Mouse (Mus musculus) kidney, postnatal 0 days (tissue): Measurements from ENCODE around the gene 4930583I09Rik. TPM values are rescaled to one million over a fixed set of nuclear protein-coding genes. Genes with fewer than 3 reads are reported as not detected.

Experiments used
- ATAC-seq: fragments of 200-750 bp; cut with Nextera tagmentation; replicated peaks from 2 replicates; pipeline ENCODE4 v1.8.0; 2017; ENCODE audit warnings: low read depth, moderate number of reproducible peaks, moderate TSS enrichment, moderate library complexity; ENCODE audit not compliant: low FRiP score
- DNase-seq: peaks from one replicate; pipeline ENCODE4 v3.0.0-alpha.2; 2016; ENCODE audit warnings: low spot score
- H3K27ac ChIP-seq: fragments of 300-500 bp; sonication (generic); 2 replicates; pipeline ENCODE4 v1.5.1; 2014; ENCODE audit warnings: mild to moderate bottlenecking
- H3K27me3 ChIP-seq: fragments of 300-500 bp; sonication (generic); 2 replicates; pipeline ENCODE4 v1.6.1; 2014; ENCODE audit warnings: low read length, mixed read lengths; ENCODE audit not compliant: insufficient read depth
- H3K36me3 ChIP-seq: fragments of 300-500 bp; sonication (generic); 2 replicates; pipeline ENCODE4 v1.6.1; 2014; ENCODE audit warnings: low read length, mixed read lengths; ENCODE audit not compliant: insufficient read depth
- H3K4me1 ChIP-seq: fragments of 300-500 bp; sonication (generic); replicated peaks from 2 replicates; pipeline ENCODE4 v1.6.1; 2014; ENCODE audit warnings: antibody characterized with exemption, low read length, mixed read lengths; ENCODE audit not compliant: insufficient read depth
- H3K4me2 ChIP-seq: fragments of 300-500 bp; sonication (generic); 2 replicates; pipeline ENCODE4 v1.6.1; 2014; ENCODE audit warnings: mild to moderate bottlenecking, low read length, moderate library complexity, mixed read lengths
- H3K4me3 ChIP-seq: fragments of 300-500 bp; sonication (generic); replicated peaks from 2 replicates; pipeline ENCODE4 v1.5.1; 2014; ENCODE audit warnings: low read depth, low read length
- H3K9ac ChIP-seq: fragments of 300-500 bp; sonication (generic); 2 replicates; pipeline ENCODE4 v1.6.1; 2014; ENCODE audit warnings: low read depth, low read length
- H3K9me3 ChIP-seq: fragments of 300-500 bp; sonication (generic); replicated peaks from 2 replicates; pipeline ENCODE4 v1.6.1; 2016; ENCODE audit warnings: low read length, inconsistent platforms, mixed read lengths
- CTCF ChIP-seq: IDR thresholded peaks from 2 replicates; pipeline ENCODE4 v1.5.1; 2016; ENCODE audit warnings: antibody characterized with exemption, low read depth, mild to moderate bottlenecking, moderate library complexity
- WGBS: fragments of 180-500 bp; shearing (Covaris S2); extraction: QIAGEN DNeasy Blood & Tissue Kit; methylation state at CpG from one replicate; pipeline ENCODE4 v1.1.7; 2014; 5-methylcytosine and 5-hydroxymethylcytosine counted together
- polyA plus RNA-seq: library from polyadenylated mRNA; unstranded; fragments of >200 nt; fragmentation: Nextera tagmentation; extraction: Ambion mirVana; gene quantifications from 2 replicates; pipeline ENCODE4 v1.2.1, GENCODE M21; 2015

Gene 4930583I09Rik
- polyA plus RNA-seq, 1 experiment from 2014 or later: not detected

- no peaks in the 10 kb centered on the region for H3K9me3 ChIP-seq
- ATAC-seq: no peak
Observed at GRCm38 (mm10) chr17:64804375-64805124, 31.3 kb downstream of the 4930583I09Rik start.

DNA sequence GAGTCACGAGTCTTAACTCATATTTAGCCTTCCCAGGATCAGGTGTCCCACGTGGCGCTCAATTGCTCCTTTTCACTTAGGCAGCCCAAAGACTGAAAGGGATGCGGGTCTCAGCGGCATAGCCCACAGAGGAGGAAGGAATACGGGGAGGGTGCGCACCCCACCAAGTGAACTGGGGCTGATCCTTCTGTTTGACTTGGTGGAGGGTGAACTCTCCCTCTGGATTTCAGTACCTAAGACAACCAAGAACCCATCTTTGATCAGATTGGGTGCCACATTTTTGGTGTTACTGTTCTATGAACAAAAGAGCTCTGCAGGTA lies 33.0 kb downstream of the 4930583I09Rik start:
- H3K9ac ChIP-seq: no peak overlapping the region
- H3K9me3 ChIP-seq: no peaks in the 10 kb centered on the region
- H3K4me2 ChIP-seq: no peak overlapping the region
- DNase-seq (no peak), ATAC-seq (no peak)
- no peaks in the 10 kb centered on the region for H3K4me1 ChIP-seq
- TF ChIP-seq CTCF: no peak
- WGBS: 67% methylated on average over 7 of the region's 7 CpGs
- no peak overlapping the region for H3K27ac ChIP-seq
- no peaks in the 10 kb centered on the region for H3K27me3 ChIP-seq
- H3K36me3 ChIP-seq: no peaks in the 10 kb centered on the region
- H3K4me3 ChIP-seq: no peak overlapping the region

More at GRCm38 (mm10) chr17:64804375-64805124, 31.3 kb downstream of the 4930583I09Rik start:
- no peaks in the 10 kb centered on the region for H3K4me1 ChIP-seq
- WGBS: 64% methylated on average over 13 of the region's 13 CpGs
- no peak overlapping the region for H3K4me3 ChIP-seq
- no peak overlapping the region for H3K27ac ChIP-seq
- H3K36me3 ChIP-seq: no peaks in the 10 kb centered on the region
- DNase-seq: no peak
- no peaks in the 10 kb centered on the region for H3K27me3 ChIP-seq
- no peak overlapping the region for H3K9ac ChIP-seq
- no peak for TF ChIP-seq CTCF
- no peak overlapping the region for H3K4me2 ChIP-seq

DNA sequence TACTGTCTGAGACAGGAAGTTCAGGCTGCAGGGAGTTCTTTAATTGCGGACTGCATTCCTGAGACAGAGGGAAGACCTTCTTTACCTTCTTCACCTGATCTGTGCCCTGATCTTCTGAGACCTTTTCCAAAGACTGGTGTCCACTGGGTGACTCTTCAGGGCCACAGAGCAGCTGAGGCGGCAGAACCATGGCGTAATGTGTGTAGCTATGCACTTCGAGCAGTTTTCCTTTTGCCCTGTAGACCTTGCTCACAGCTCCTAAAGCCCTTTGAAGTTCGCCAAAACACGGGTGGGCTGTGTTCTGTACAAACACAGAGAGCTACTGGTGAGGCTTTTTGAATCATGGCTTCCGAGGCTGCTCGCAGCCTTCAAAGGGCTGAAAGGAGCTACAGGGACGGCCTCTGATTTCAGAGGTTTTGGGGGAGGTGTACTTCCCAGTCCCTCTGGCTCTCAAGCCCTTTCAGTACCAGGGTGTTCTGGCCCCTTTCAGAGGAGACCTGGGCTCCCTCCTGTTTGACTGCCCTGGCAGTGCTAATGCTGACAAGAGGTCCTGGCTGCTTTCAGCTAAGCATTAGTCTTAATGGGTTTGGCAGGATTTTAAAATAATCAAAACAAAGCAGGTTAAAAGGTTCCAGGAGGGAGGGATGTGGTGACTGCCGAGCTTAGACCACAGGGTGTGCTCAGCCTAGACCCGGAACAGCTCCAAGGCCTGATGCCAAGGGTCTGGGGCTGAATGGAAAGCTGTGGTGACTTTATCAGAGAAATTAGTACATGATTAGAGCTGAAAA lies 33.5 kb downstream of the 4930583I09Rik start:
- no peak overlapping the region for H3K4me3 ChIP-seq
- no peaks in the 10 kb centered on the region for H3K27me3 ChIP-seq
- TF ChIP-seq CTCF: no peak
- DNase-seq (peak; percentile 46), ATAC-seq (no peak)
- H3K36me3 ChIP-seq: no peaks in the 10 kb centered on the region
- no peak overlapping the region for H3K9ac ChIP-seq
- no peaks in the 10 kb centered on the region for H3K4me1 ChIP-seq
- H3K9me3 ChIP-seq: no peaks in the 10 kb centered on the region
- WGBS: 21% methylated on average over 11 of the region's 11 CpGs
- H3K27ac ChIP-seq: no peak overlapping the region
- H3K4me2 ChIP-seq: no peak overlapping the region

GRCm38 (mm10) chr17:64792623-64793022 lies 43.2 kb downstream of the 4930583I09Rik start:
- ATAC-seq: no peak
- no peaks in the 10 kb centered on the region for H3K27me3 ChIP-seq
- H3K9me3 ChIP-seq: no peaks in the 10 kb centered on the region
- H3K4me1 ChIP-seq: no peaks in the 10 kb centered on the region
- H3K9ac ChIP-seq: no peak overlapping the region
- DNase-seq: no peak
- TF ChIP-seq CTCF: no peak
- H3K4me2 ChIP-seq: no peak overlapping the region
- no peak overlapping the region for H3K4me3 ChIP-seq
- H3K27ac ChIP-seq: no peak overlapping the region
- 77% methylated on average over 5 of the region's 5 CpGs for whole genome bisulfite sequencing
- no peaks in the 10 kb centered on the region for H3K36me3 ChIP-seq

GRCm38 (mm10) chr17:64792076-64792475 lies 43.8 kb downstream of the 4930583I09Rik start:
- no peaks in the 10 kb centered on the region for H3K27me3 ChIP-seq
- no peak overlapping the region for H3K9ac ChIP-seq
- H3K9me3 ChIP-seq: no peaks in the 10 kb centered on the region
- 90% methylated on average over 3 of the region's 3 CpGs for WGBS
- no peaks in the 10 kb centered on the region for H3K36me3 ChIP-seq
- ATAC-seq (no peak), DNase-seq (no peak)
- H3K4me2 ChIP-seq: no peak overlapping the region
- no peak for TF ChIP-seq CTCF
- no peaks in the 10 kb centered on the region for H3K4me1 ChIP-seq
- no peak overlapping the region for H3K4me3 ChIP-seq
- no peak overlapping the region for H3K27ac ChIP-seq

GRCm38 (mm10) chr17:64789175-64789574 lies 46.7 kb downstream of the 4930583I09Rik start:
- H3K4me3 ChIP-seq: no peak overlapping the region
- no peak overlapping the region for H3K9ac ChIP-seq
- H3K4me2 ChIP-seq: no peak overlapping the region
- no peaks in the 10 kb centered on the region for H3K4me1 ChIP-seq
- WGBS: 52% methylated on average over 3 of the region's 3 CpGs
- no peaks in the 10 kb centered on the region for H3K36me3 ChIP-seq
- no peak overlapping the region for H3K27ac ChIP-seq
- DNase-seq (no peak), ATAC-seq (no peak)
- no peak for TF ChIP-seq CTCF
- H3K9me3 ChIP-seq: no peaks in the 10 kb centered on the region
- no peaks in the 10 kb centered on the region for H3K27me3 ChIP-seq
